Mouse (Mus musculus) heart, postnatal 0 days (tissue): ENCODE data around the gene Cd300ld. TPM values are rescaled to one million over a fixed set of nuclear protein-coding genes. Genes with fewer than 3 reads are reported as not detected.
"Not testable (repeated sequence)": the region's sequence is repeated elsewhere in the genome, so short reads cannot be mapped to it uniquely, and the experiment has no call there.

Experiments
- ATAC-seq: fragments of 200-750 bp; cut with Nextera tagmentation; 2 replicates; pipeline ENCODE4 v1.8.0; 2017; ENCODE audit warnings: low read depth, moderate number of reproducible peaks, moderate library complexity; ENCODE audit not compliant: insufficient read depth
- DNase-seq: peaks from one replicate; pipeline ENCODE4 v3.0.0-alpha.2; 2016; ENCODE audit warnings: low spot score
- H3K27ac ChIP-seq: fragments of 300-500 bp; sonication (generic); 2 replicates; pipeline ENCODE4 v1.5.1; 2014; ENCODE audit warnings: low read depth, mild to moderate bottlenecking
- H3K27me3 ChIP-seq: fragments of 300-500 bp; sonication (generic); 2 replicates; pipeline ENCODE4 v1.6.1; 2014; ENCODE audit warnings: low read length, mixed read lengths; ENCODE audit not compliant: control insufficient read depth, insufficient read depth
- H3K36me3 ChIP-seq: fragments of 300-500 bp; sonication (generic); replicated peaks from 2 replicates; pipeline ENCODE4 v1.6.1; 2014; ENCODE audit warnings: low read length, mixed read lengths; ENCODE audit not compliant: control insufficient read depth, insufficient read depth
- H3K4me1 ChIP-seq: fragments of 300-500 bp; sonication (generic); 2 replicates; pipeline ENCODE4 v1.6.1; 2014; ENCODE audit warnings: antibody characterized with exemption; ENCODE audit not compliant: control insufficient read depth, insufficient read depth
- H3K4me2 ChIP-seq: fragments of 300-500 bp; sonication (generic); 2 replicates; pipeline ENCODE4 v1.6.1; 2014; ENCODE audit warnings: low read depth, mild to moderate bottlenecking, low read length, moderate library complexity
- H3K4me3 ChIP-seq: fragments of 300-500 bp; sonication (generic); 2 replicates; pipeline ENCODE4 v1.5.1; 2014; ENCODE audit warnings: low read depth, low read length
- H3K9ac ChIP-seq: fragments of 300-500 bp; sonication (generic); replicated peaks from 2 replicates; pipeline ENCODE4 v1.6.1; 2014; ENCODE audit warnings: low read depth, low read length, mixed read lengths
- H3K9me3 ChIP-seq: fragments of 300-500 bp; sonication (generic); replicated peaks from 2 replicates; pipeline ENCODE4 v1.6.1; 2016; ENCODE audit warnings: low read length; ENCODE audit not compliant: control insufficient read depth
- CTCF ChIP-seq: IDR thresholded peaks from 2 replicates; pipeline ENCODE4 v1.5.1; 2016; ENCODE audit warnings: antibody characterized with exemption, control low read depth, low read depth
- EP300 ChIP-seq: IDR thresholded peaks from 2 replicates; pipeline ENCODE4 v1.6.1; 2016; ENCODE audit warnings: antibody characterized with exemption, low read depth
- WGBS: fragments of 180-500 bp; shearing (Covaris S2); extraction: QIAGEN DNeasy Blood & Tissue Kit; methylation state at CpG from one replicate; pipeline ENCODE4 v1.1.7; 2014; 5-methylcytosine and 5-hydroxymethylcytosine counted together
- polyA plus RNA-seq: library from polyadenylated mRNA; unstranded; fragments of >200 nt; fragmentation: Nextera tagmentation; extraction: Ambion mirVana; gene quantifications from 2 replicates; pipeline ENCODE4 v1.2.1, GENCODE M21; 2015
- total RNA-seq: library from RNA; depleted of rRNA; stranded (reverse); fragments of >200 nt; gene quantifications from 2 replicates; pipeline ENCODE4 v1.2.3, GENCODE M21; 2014; ENCODE audit warnings: low replicate concordance; rRNA removed

The Cd300ld gene
- not detected in 2 replicates for total RNA-seq
- 0.31 and 0.32 TPM in 2 replicates for polyA plus RNA-seq

DNA sequence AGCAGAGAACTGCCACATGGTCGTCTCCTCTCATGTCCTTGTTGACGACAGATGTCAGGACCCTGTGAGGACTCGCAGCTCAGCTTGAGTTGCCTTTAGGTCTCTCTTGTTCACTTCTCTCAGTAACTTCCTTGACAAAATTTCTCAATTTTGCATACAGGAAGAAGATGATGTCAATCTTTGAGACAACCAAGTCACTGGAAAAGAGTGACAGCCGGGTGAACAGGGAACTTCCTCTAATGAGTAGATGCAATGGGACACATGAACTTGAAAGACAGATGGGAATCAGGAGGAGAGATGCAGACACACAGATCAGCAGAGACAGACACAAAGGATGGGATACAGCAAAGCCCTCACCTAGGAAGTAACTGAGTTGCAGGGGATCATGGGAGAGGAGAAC, at the start of gene Cd300ld:
Cd300ld (minus strand) TSS at position 130 of the 400 bp plus-strand sequence.
- no peak for TF ChIP-seq CTCF
- no peak for TF ChIP-seq EP300

GRCm38 (mm10) chr11:115037669-115038068, 47.9 kb upstream of the Cd300ld start, which contains the start of gene Cd300ld5:
Gene Cd300ld5, minus strand, starts transcription at chr11:115037769.
- not testable (repeated sequence) for H3K27ac ChIP-seq, ATAC-seq, H3K4me3 ChIP-seq, H3K9me3 ChIP-seq, H3K36me3 ChIP-seq, H3K9ac ChIP-seq, H3K4me1 ChIP-seq, DNase-seq, H3K4me2 ChIP-seq, H3K27me3 ChIP-seq
- no CpG with 5 or more reads among the region's 6 CpGs for WGBS

More for the DNA sequence above, at the start of gene Cd300ld:
- Histone ChIP-seq H3K9me3 (no peaks in the 10 kb centered on the region), H3K9ac (no peak within 1 kb of the TSS), H3K27ac (no peak within 1 kb of the TSS), H3K4me3 (no peak within 1 kb of the TSS), H3K36me3 (no peaks in the 10 kb centered on the region), H3K27me3 (0 out of 2 replicates have a peak, but pooled peaks cover 4% of the 10 kb centered on the region), H3K4me2 (no peak within 1 kb of the TSS), H3K4me1 (no peaks in the 10 kb centered on the region)
- WGBS, result 60% methylated on average over 4 of the region's 4 CpGs
- no peak for DNase-seq
- no peak for ATAC-seq

DNA sequence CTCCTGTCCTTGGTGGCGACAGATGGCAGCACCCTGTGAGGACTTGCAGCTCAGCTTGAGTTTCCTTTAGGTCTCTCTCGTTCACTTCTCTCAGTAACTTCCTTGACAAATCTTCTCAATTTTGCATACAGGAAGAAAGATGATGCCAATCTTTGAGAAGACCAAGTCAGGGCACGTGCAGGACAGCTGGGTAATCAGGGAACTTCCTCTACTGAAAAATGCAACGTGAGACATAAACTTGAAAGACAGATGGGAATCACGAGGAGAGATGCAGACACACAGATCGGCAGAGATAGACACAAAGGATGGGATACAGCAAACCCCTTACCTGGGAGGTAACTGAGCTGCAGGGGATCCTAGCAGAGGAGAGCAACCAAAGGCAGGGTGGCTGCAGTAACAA, 37.2 kb upstream of the Cd300ld start, which contains the start of gene Cd300ld4:
Cd300ld4 (minus strand) TSS at position 101 of the 400 bp plus-strand sequence.
- H3K36me3 ChIP-seq, H3K4me3 ChIP-seq, H3K27ac ChIP-seq, ATAC-seq, H3K9me3 ChIP-seq, DNase-seq, H3K9ac ChIP-seq, H3K4me1 ChIP-seq, H3K27me3 ChIP-seq, H3K4me2 ChIP-seq: not testable (repeated sequence)
- WGBS, result no CpG with 5 or more reads among the region's 6 CpGs

DNA sequence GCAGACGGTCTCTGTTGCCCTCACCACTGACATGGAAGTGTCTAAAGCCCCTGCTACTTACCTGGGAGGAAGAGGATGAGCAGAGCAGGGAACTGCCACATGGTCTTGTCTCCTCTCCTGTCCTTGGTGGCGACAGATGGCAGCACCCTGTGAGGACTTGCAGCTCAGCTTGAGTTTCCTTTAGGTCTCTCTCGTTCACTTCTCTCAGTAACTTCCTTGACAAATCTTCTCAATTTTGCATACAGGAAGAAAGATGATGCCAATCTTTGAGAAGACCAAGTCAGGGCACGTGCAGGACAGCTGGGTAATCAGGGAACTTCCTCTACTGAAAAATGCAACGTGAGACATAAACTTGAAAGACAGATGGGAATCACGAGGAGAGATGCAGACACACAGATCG, 26.4 kb upstream of the Cd300ld start, which contains the start of gene Cd300ld2:
Cd300ld2 (minus strand) TSS at position 101 of the 400 bp plus-strand sequence.
- H3K9ac ChIP-seq, H3K27me3 ChIP-seq, ATAC-seq, H3K4me2 ChIP-seq, H3K4me3 ChIP-seq, DNase-seq, H3K9me3 ChIP-seq, H3K27ac ChIP-seq, H3K4me1 ChIP-seq, H3K36me3 ChIP-seq: not testable (repeated sequence)
- no CpG with 5 or more reads among the region's 7 CpGs for WGBS

DNA sequence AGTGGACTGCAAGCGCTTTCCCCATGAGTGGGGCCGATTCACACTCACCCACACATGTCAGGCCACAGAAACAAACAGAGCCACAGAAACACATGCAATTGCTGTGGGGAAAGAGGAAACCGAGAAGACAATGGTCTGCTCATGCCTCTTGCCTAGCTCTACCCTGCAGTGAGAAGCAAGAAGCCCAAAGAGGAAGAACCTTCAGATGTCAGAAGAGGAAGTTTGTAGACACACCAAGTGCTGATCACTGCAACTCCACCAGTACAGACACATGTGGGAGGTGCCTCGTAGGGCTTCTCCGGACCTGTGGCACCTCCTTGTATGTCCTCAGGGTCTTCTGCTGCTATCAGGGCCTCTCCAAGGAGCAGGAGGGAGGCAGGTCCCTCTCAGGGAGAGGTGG, 14.3 kb upstream of the Cd300ld start:
- ATAC-seq (no peak), DNase-seq (no peak)
- Histone ChIP-seq H3K4me2 (no peak overlapping the region), H3K9ac (no peak overlapping the region), H3K9me3 (no peaks in the 10 kb centered on the region), H3K4me1 (no peaks in the 10 kb centered on the region), H3K4me3 (no peak overlapping the region), H3K27me3 (no peaks in the 10 kb centered on the region), H3K27ac (no peak overlapping the region), H3K36me3 (no peaks in the 10 kb centered on the region)
- TF ChIP-seq CTCF (no peak), EP300 (no peak)
- 57% methylated on average over 5 of the region's 5 CpGs for WGBS

GRCm38 (mm10) chr11:115001474-115002040, 11.8 kb upstream of the Cd300ld start, which contains the start of gene Cd300c2:
Gene Cd300c2, minus strand, starts transcription at chr11:115001880.
- H3K9me3 ChIP-seq, result no peaks in the 10 kb centered on the region
- no peaks in the 10 kb centered on the region for H3K27me3 ChIP-seq
- no peaks in the 10 kb centered on the region for H3K4me1 ChIP-seq
- H3K9ac ChIP-seq, result no peak within 1 kb of the TSS
- H3K36me3 ChIP-seq, result no peaks in the 10 kb centered on the region
- no peak within 1 kb of the TSS for H3K27ac ChIP-seq
- WGBS, result 65% methylated on average over 7 of the region's 7 CpGs
- ATAC-seq, result no peak
- no peak within 1 kb of the TSS for H3K4me3 ChIP-seq
- H3K4me2 ChIP-seq, result no peak within 1 kb of the TSS
- DNase-seq, result no peak
- TF ChIP-seq EP300 (no peak), CTCF (no peak)
